ENCODE assay signal across 8 mouse cellular contexts in the genomic region with DNA sequence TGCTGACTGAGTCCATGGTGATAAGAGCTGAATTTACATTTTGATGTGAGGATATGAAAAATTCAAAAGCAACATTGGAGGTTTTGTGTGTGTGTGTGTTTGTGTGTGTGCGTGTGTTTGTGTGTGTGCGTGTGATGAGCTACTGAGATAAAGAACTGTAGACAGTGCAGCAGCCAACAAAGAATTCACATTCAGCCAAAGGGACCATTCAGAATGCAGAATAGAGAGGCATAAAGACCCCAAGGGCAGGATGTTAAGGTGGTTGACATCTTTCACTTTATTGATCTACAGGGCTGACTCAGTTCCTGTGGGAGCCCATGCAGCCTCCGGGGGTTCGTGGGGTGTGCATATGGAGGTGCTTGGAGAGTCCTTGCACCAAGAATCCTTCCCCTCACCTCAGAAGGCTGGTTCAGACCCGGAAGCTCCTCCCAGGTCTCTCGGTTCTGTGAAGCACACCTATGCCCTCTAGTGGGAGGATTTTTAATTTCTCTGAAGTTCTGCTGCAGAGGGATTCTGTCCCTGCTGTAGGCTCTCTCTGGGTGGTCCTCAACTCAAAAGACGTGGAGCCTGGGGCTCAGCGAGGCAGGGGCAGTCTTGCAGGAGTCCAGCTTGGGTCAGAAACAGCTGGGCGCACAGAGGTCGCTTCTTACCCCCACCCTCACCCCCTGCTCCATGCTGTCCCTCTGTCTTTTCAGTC.
A peak's percentile ranks its signal among the peaks of the same experiment; 100 is the strongest.
DNase-seq lines count a peak whose midpoint lies in the region; ATAC-seq and TF ChIP-seq lines count a peak whose summit lies in the region.
"Not testable (repeated sequence)": the region's sequence is repeated elsewhere in the genome, so short reads cannot be mapped to it uniquely, and the experiment has no call there.

No protein-coding gene starts in this region.

- H3K9me3 ChIP-seq in CH12.LX (replicated peaks; ENCODE audit: low read length); lung, embryonic 16.5 days (ENCODE audit: control insufficient read depth, low read length): not testable (repeated sequence)

- not testable (repeated sequence) for H3K4me1 ChIP-seq in CH12.LX (ENCODE audit: control insufficient read depth in 1 of 2, insufficient read depth in 2 of 2); lung, embryonic 16.5 days (replicated peaks; ENCODE audit: control insufficient read depth, insufficient read depth, low read length); thymus, adult 2 months (replicated peaks; ENCODE audit: control insufficient read depth, insufficient read depth, low read length)

- H3K79me2 ChIP-seq in CH12.LX (replicated peaks; ENCODE audit: control insufficient read depth, extremely low read depth, insufficient read depth, poor library complexity, severe bottlenecking) = not testable (repeated sequence)

- TF ChIP-seq POLR2A in CH12.LX (IDR thresholded peaks at IDR 0.05; ENCODE audit: low read depth, low read length); thymus, adult 2 months (IDR thresholded peaks at IDR 0.05; ENCODE audit: control insufficient read depth, extremely low read depth, insufficient read depth, low read length, poor library complexity): not testable (repeated sequence)

- 29% methylated on average over 8 of the region's 10 CpGs for WGBS in lung, embryonic 16.5 days
- WGBS in thymus, adult 2 months = 22% methylated on average over 9 of the region's 10 CpGs

- TF ChIP-seq RAD21 in CH12.LX (IDR thresholded peaks at IDR 0.05; ENCODE audit: low read depth, low read length) = not testable (repeated sequence)

- not testable (repeated sequence) for TF ChIP-seq CTCF in CH12.LX (conservative IDR thresholded peaks at IDR 0.05 in 1 of 2, IDR thresholded peaks at IDR 0.05 in 1 of 2; ENCODE audit: low read depth in 2 of 2, low read length in 2 of 2); thymus, adult 2 months (IDR thresholded peaks at IDR 0.05; ENCODE audit: borderline replicate concordance, control insufficient read depth, extremely low read depth, insufficient read depth, low read length, poor library complexity)

- DNase-seq in CH12.LX (ENCODE audit: extremely low read depth) = not testable (repeated sequence)
- peak; percentile 7 for DNase-seq in embryo, embryonic 9.5 days (ENCODE audit: extremely low spot score)
- peak; percentile 70 for DNase-seq in heart, adult 11 months
- peak; percentile 27 to 52 for DNase-seq in kidney, postnatal 4 days
- peak; percentile 36 for DNase-seq in naive thymus-derived CD4-positive, alpha-beta T cell, adult 2 months (ENCODE audit: low read depth)
- peak; percentile 6 for DNase-seq in thymus, adult 2 months

- H3K36me3 ChIP-seq in CH12.LX (replicated peaks in 1 of 2; ENCODE audit: control insufficient read depth in 1 of 2, insufficient read depth in 1 of 2, low read length in 1 of 2); lung, embryonic 16.5 days (ENCODE audit: control insufficient read depth, insufficient read depth, low read length); thymus, adult 2 months (ENCODE audit: control insufficient read depth, insufficient read depth, low read length): not testable (repeated sequence)

- not testable (repeated sequence) for H3K27me3 ChIP-seq in CH12.LX (replicated peaks); lung, embryonic 16.5 days (ENCODE audit: control insufficient read depth, insufficient read depth, low read depth, low read length); thymus, adult 2 months (ENCODE audit: control insufficient read depth, insufficient read depth, low read length)

- peak; percentile 84 for ATAC-seq in inflammation-experienced regulatory T-cells, adult 6 months
- peak; percentile 76 for ATAC-seq in lung, embryonic 16.5 days (ENCODE audit: low read depth)

- H3K4me2 ChIP-seq in CH12.LX (ENCODE audit: insufficient read depth, low read depth, poor library complexity, severe bottlenecking) = peak overlapping the region; percentile 43; the same call in 1 of the 2 replicates
- not testable (repeated sequence) for H3K4me2 ChIP-seq in lung, embryonic 16.5 days (ENCODE audit: low read depth, low read length)

- H3K9ac ChIP-seq in CH12.LX (ENCODE audit: insufficient read depth, low read depth); lung, embryonic 16.5 days (ENCODE audit: low read length): not testable (repeated sequence)

- not testable (repeated sequence) for H3K27ac ChIP-seq in CH12.LX (ENCODE audit: insufficient read depth, low read depth); lung, embryonic 16.5 days (ENCODE audit: low read length); thymus, adult 2 months (ENCODE audit: control insufficient read depth, insufficient read depth, low read length)

- dilution Hi-C loops in CH12.LX (cut with MboI; ENCODE audit: extremely low pct_ligation_motif_present, extremely low pct_unique_long_range_greater_than_20kb, low sequenced_read_pairs) = not testable (repeated sequence)

- in situ Hi-C loops in CH12.LX (cut with MboI; ENCODE audit: low pct_ligation_motif_present, low pct_unique_long_range_greater_than_20kb, low sequenced_read_pairs) = not testable (repeated sequence)

- not testable (repeated sequence) for H3K4me3 ChIP-seq in CH12.LX (replicated peaks in 1 of 3; ENCODE audit: low read depth in 2 of 3, low read length in 2 of 3, poor library complexity in 1 of 3); lung, embryonic 16.5 days (ENCODE audit: low read length); thymus, adult 2 months (ENCODE audit: control insufficient read depth, insufficient read depth, low read length)

- not testable (repeated sequence) for TF ChIP-seq EP300 in CH12.LX (IDR thresholded peaks at IDR 0.05; ENCODE audit: low read length)

TF ChIP-seq in CH12.LX, 34 proteins besides CTCF, POLR2A, EP300 and RAD21:
- TF ChIP-seq ELF1 (IDR thresholded peaks at IDR 0.05; ENCODE audit: low read depth, low read length) = peak; percentile 38; the same call in 1 of the 2 replicates
